In the genomic region with DNA sequence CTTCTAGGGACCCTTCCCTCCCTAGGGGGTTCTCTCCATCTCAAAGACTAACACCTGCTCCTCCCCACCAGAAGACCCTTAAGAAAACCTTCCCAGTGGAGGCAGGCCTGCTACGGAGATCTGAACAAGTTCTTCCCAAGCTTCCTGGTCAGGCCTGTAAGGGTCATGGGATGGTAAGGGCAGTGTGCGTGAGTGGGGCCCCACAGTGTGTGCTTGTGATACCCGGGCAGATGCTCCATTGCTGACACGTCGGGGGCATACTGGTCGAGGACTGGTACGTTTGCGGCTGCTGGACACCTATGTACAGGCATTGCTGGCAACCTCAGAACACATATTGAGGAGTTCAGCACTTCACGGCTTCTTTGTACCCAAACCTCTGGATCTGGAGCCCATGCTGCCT, we compare ENCODE assay signal across 1 mouse cellular context.
TF ChIP-seq lines count a peak whose summit lies in the region.

No protein-coding gene starts in this region.

TF ChIP-seq in ES-E14, 5 proteins besides CTCF, POLR2A, EP300 and RAD21:
- TF ChIP-seq MAFK (IDR thresholded peaks at IDR 0.05; ENCODE audit: insufficient read depth, low read depth, low read length) (no peak), CHD2 (IDR thresholded peaks at IDR 0.05; ENCODE audit: low read depth, low read length) (no peak), ZC3H11A (IDR thresholded peaks at IDR 0.05; ENCODE audit: borderline replicate concordance, low read depth, low read length) (no peak), HCFC1 (IDR thresholded peaks at IDR 0.05; ENCODE audit: borderline replicate concordance, insufficient read depth, low read length) (no peak), ZNF384 (IDR thresholded peaks at IDR 0.05; ENCODE audit: low read depth, low read length) (no peak)
TF ChIP-seq in ES-E14: peak in this region for 0.
